Mouse (Mus musculus) liver, postnatal 0 days (tissue): ENCODE measurements around the gene Klc4.

Source experiments
- CTCF ChIP-seq: sonication (generic); IDR thresholded peaks from 2 replicates; pipeline ENCODE4 v1.5.1; 2016; ENCODE audit warnings: antibody characterized with exemption, low read depth
- EP300 ChIP-seq: IDR thresholded peaks from 2 replicates; pipeline ENCODE4 v1.6.1; 2016; ENCODE audit warnings: antibody characterized with exemption, low read depth, mild to moderate bottlenecking

DNA sequence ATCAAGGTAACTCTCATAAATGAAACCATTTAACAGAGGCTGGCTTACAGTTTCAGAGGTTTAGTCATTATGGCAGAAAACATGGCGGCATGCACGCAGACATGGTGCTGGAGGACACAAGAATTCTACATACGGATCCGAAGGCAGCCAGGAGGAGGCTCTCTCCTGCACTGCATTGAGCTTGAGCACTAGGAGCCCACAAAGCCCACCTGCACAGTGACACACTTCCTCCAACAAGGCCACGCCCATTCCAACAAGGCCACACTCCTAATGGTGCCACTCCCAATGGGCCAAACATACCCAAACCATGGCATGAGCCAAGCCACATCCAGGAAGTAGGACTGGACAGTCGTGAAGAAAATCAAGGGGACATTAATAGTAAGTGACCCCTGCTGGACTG, 34.5 kb downstream of the Klc4 start:
- TF ChIP-seq CTCF: no peak
- TF ChIP-seq EP300: no peak
